Mouse (Mus musculus) thymus, adult 2 months (tissue): ENCODE measurements around the gene Slc38a2. TPM values are rescaled to one million over a fixed set of nuclear protein-coding genes. Genes with fewer than 3 reads are reported as not detected.

ENCODE experiments used
- DNase-seq: peaks from one replicate; pipeline ENCODE4 v3.0.0; 2021
- H3K27ac ChIP-seq: fragments of 200-500 bp; 2 replicates; pipeline ENCODE4 v1.5.1; 2012; ENCODE audit warnings: low read length, control low read depth; ENCODE audit not compliant: control insufficient read depth, insufficient read depth
- H3K27me3 ChIP-seq: fragments of 200-500 bp; 2 replicates; pipeline ENCODE4 v1.6.1; 2012; ENCODE audit warnings: mild to moderate bottlenecking, low read length, moderate library complexity, mixed read lengths; ENCODE audit not compliant: control insufficient read depth, insufficient read depth
- H3K36me3 ChIP-seq: fragments of 200-500 bp; 2 replicates; pipeline ENCODE4 v1.6.1; 2012; ENCODE audit warnings: mild to moderate bottlenecking, low read length, moderate library complexity; ENCODE audit not compliant: control insufficient read depth, insufficient read depth
- H3K4me1 ChIP-seq: fragments of 200-500 bp; replicated peaks from 2 replicates; pipeline ENCODE4 v1.6.1; 2012; ENCODE audit warnings: low read length; ENCODE audit not compliant: control insufficient read depth, insufficient read depth
- H3K4me3 ChIP-seq: fragments of 200-500 bp; 2 replicates; pipeline ENCODE4 v1.5.1; 2012; ENCODE audit warnings: mild to moderate bottlenecking, low read length, control low read depth, moderate library complexity; ENCODE audit not compliant: control insufficient read depth, insufficient read depth
- CTCF ChIP-seq: fragments of 200-500 bp; IDR thresholded peaks from 2 replicates; pipeline ENCODE4 v1.5.1; 2012; ENCODE audit warnings: mild to moderate bottlenecking, control low read depth, low read length, moderate library complexity, borderline replicate concordance; ENCODE audit not compliant: control insufficient read depth, poor library complexity, insufficient read depth; ENCODE audit errors: extremely low read depth
- POLR2A ChIP-seq: fragments of 200-500 bp; IDR thresholded peaks from 2 replicates; pipeline ENCODE4 v1.6.1; 2012; ENCODE audit warnings: mild to moderate bottlenecking, low read length, control low read depth, moderate library complexity; ENCODE audit not compliant: control insufficient read depth, poor library complexity, insufficient read depth; ENCODE audit errors: extremely low read depth
- WGBS: fragments of 180-500 bp; shearing (Covaris S2); methylation state at CpG from one replicate; pipeline ENCODE4 v1.1.7; 2018; 5-methylcytosine and 5-hydroxymethylcytosine counted together
- polyA plus RNA-seq: library from polyadenylated mRNA; depleted of rRNA; stranded (reverse); fragments of >200 nt; gene quantifications from 2 replicates; pipeline ENCODE4 v1.2.3, GENCODE M21; 2012

Slc38a2 gene
- polyA plus RNA-seq, 1 experiment, result 105 TPM

GRCm38 (mm10) chr15:96642436-96643405, 56.8 kb downstream of the Slc38a2 start, which contains the start of gene Slc38a1:
Slc38a1 (minus strand) TSS chr15:96642913.
- under 1% methylated on average over 68 of the region's 70 CpGs for WGBS
- peaks cover 21% of the 10 kb centered on the region for H3K4me1 ChIP-seq
- TF ChIP-seq POLR2A, result 0 out of 2 replicates have a peak, but pooled peaks have one; percentile 38
- 0 out of 2 replicates have a peak, but pooled peaks have one; percentile 32 for TF ChIP-seq CTCF
- H3K27ac ChIP-seq, result peak within 1 kb of the TSS; percentile 92
- no peaks in the 10 kb centered on the region for H3K27me3 ChIP-seq
- peak within 1 kb of the TSS; percentile 70 for H3K4me3 ChIP-seq
- peak; percentile 84 for DNase-seq
- no peaks in the 10 kb centered on the region for H3K36me3 ChIP-seq

- peak; percentile 55 for DNase-seq
- peak overlapping the region; percentile 70 for H3K4me3 ChIP-seq
- peaks cover 23% of the 10 kb centered on the region for H3K4me1 ChIP-seq
- no peaks in the 10 kb centered on the region for H3K27me3 ChIP-seq
- no peaks in the 10 kb centered on the region for H3K36me3 ChIP-seq
- TF ChIP-seq POLR2A (no peak), CTCF (no peak)
- WGBS, result under 1% methylated on average over 31 of the region's 31 CpGs
- peak overlapping the region; percentile 83 for H3K27ac ChIP-seq
Observed at GRCm38 (mm10) chr15:96641821-96642435, 57.6 kb downstream of the Slc38a2 start.

- Histone ChIP-seq H3K4me1 (peaks cover 23% of the 10 kb centered on the region), H3K36me3 (no peaks in the 10 kb centered on the region), H3K27me3 (no peaks in the 10 kb centered on the region), H3K4me3 (peak overlapping the region; percentile 70), H3K27ac (peak overlapping the region; percentile 83)
- WGBS, result under 1% methylated on average over 63 of the region's 63 CpGs
- no peak for TF ChIP-seq CTCF
- TF ChIP-seq POLR2A, result peak; percentile 68; the same call in 1 of the 2 replicates
- peak; percentile 67 for DNase-seq
Observed at GRCm38 (mm10) chr15:96641111-96641820, 58.3 kb downstream of the Slc38a2 start.

GRCm38 (mm10) chr15:96640291-96640985, 59.1 kb downstream of the Slc38a2 start:
- TF ChIP-seq CTCF (no peak), POLR2A (no peak)
- peak overlapping the region; percentile 70 for H3K4me3 ChIP-seq
- H3K36me3 ChIP-seq, result peaks cover 3% of the 10 kb centered on the region
- DNase-seq, result peak; percentile 52
- no peaks in the 10 kb centered on the region for H3K27me3 ChIP-seq
- H3K27ac ChIP-seq, result peak overlapping the region; percentile 83
- WGBS, result 5% methylated on average over 16 of the region's 16 CpGs
- H3K4me1 ChIP-seq, result peaks cover 23% of the 10 kb centered on the region

- WGBS, result 79% methylated on average over 8 of the region's 8 CpGs
- Histone ChIP-seq H3K4me3 (no peak overlapping the region), H3K27ac (0 out of 2 replicates have a peak overlapping the region, but pooled peaks have one; percentile 24), H3K36me3 (peaks cover 3% of the 10 kb centered on the region), H3K27me3 (no peaks in the 10 kb centered on the region), H3K4me1 (peaks cover 23% of the 10 kb centered on the region)
- TF ChIP-seq CTCF (no peak), POLR2A (no peak)
- no peak for DNase-seq
Observed at GRCm38 (mm10) chr15:96639630-96640029, 59.9 kb downstream of the Slc38a2 start.
